Mouse (Mus musculus) G1E (cell line): ENCODE measurements around the gene Amdhd1. TPM values are rescaled to one million over a fixed set of nuclear protein-coding genes. Genes with fewer than 3 reads are reported as not detected.

ENCODE experiments used
- ATAC-seq: 2 replicates; pipeline ENCODE4 v1.8.0; 2016; ENCODE audit warnings: mild to moderate bottlenecking; ENCODE audit not compliant: insufficient number of reproducible peaks, poor library complexity, low FRiP score, severe bottlenecking; ENCODE audit errors: extremely low read depth
- DNase-seq: peaks from one replicate; pipeline ENCODE4 v3.0.0; 2012; ENCODE audit warnings: low spot score
- H3K27me3 ChIP-seq: 2 replicates; pipeline ENCODE4 v1.6.1; 2012; ENCODE audit warnings: mild to moderate bottlenecking, low read length, inconsistent platforms; ENCODE audit not compliant: insufficient read depth
- H3K36me3 ChIP-seq: replicated peaks from 2 replicates; pipeline ENCODE3; 2012; ENCODE audit warnings: mild to moderate bottlenecking, inconsistent platforms
- H3K4me1 ChIP-seq: 2 replicates; pipeline ENCODE4 v1.6.1; 2012; ENCODE audit warnings: low read depth, low read length, inconsistent platforms, mixed read lengths; ENCODE audit not compliant: insufficient read depth
- H3K4me3 ChIP-seq: 2 replicates; pipeline ENCODE4 v1.5.1; 2012; ENCODE audit warnings: low read depth, mild to moderate bottlenecking, inconsistent platforms, low read length, moderate library complexity, mixed read lengths
- H3K9me3 ChIP-seq: replicated peaks from 2 replicates; pipeline ENCODE4 v1.6.1; 2012; ENCODE audit warnings: inconsistent platforms
- CTCF ChIP-seq: IDR thresholded peaks from 2 replicates; pipeline ENCODE4 v1.5.1; 2012; ENCODE audit warnings: low read depth, low read length, inconsistent platforms, mixed read lengths
- GATA1 ChIP-seq: IDR thresholded peaks from 2 replicates; pipeline ENCODE4 v1.6.1; 2012; ENCODE audit warnings: borderline replicate concordance, low read length, inconsistent platforms, mixed read lengths
- GATA2 ChIP-seq: IDR thresholded peaks from 2 replicates; pipeline ENCODE4 v1.6.1; 2012; ENCODE audit warnings: low read depth, low read length, inconsistent platforms, borderline replicate concordance
- POLR2AphosphoS5 ChIP-seq: IDR thresholded peaks from 2 replicates; pipeline ENCODE4 v1.6.1; 2012; ENCODE audit warnings: low read depth, low read length, inconsistent platforms; ENCODE audit not compliant: insufficient replicate concordance
- TAL1 ChIP-seq: conservative IDR thresholded peaks from 2 replicates; pipeline ENCODE4 v1.6.1; 2012; ENCODE audit warnings: low read depth, low read length, inconsistent platforms, mixed read lengths
- polyA plus RNA-seq: library from polyadenylated mRNA; stranded (reverse); fragments of >175 nt; gene quantifications from 2 replicates; pipeline ENCODE4 v1.2.3, GENCODE M21; 2012
- total RNA-seq, 2 experiments: library from RNA; stranded (forward) in 1 of 2; stranded (reverse) in 1 of 2; fragments of 200-1000 nt in 1 of 2; fragments of >200 nt in 1 of 2; fragmentation: Nextera tagmentation in 1 of 2; gene quantifications; 2 replicates each; pipeline ENCODE4 v1.2.3; 2014 to 2017

The Amdhd1 gene
- total and polyA plus RNA-seq, 3 experiments, result not detected

GRCm38 (mm10) chr10:93488066-93488827 lies 51.6 kb downstream of the Amdhd1 start, which contains the start of gene Hal:
TSS of gene Hal (plus strand) at chr10:93488768.
- DNase-seq, result no peak
- Histone ChIP-seq H3K4me1 (peaks cover 28% of the 10 kb centered on the region), H3K36me3 (peaks cover 30% of the 10 kb centered on the region), H3K27me3 (peaks cover 22% of the 10 kb centered on the region), H3K4me3 (peak within 1 kb of the TSS; percentile 14; the same call in 1 of the 2 replicates), H3K9me3 (no peaks in the 10 kb centered on the region)
- TF ChIP-seq CTCF (no peak), GATA1 (no peak), POLR2AphosphoS5 (no peak), GATA2 (no peak), TAL1 (no peak)
- no peak for ATAC-seq

DNA sequence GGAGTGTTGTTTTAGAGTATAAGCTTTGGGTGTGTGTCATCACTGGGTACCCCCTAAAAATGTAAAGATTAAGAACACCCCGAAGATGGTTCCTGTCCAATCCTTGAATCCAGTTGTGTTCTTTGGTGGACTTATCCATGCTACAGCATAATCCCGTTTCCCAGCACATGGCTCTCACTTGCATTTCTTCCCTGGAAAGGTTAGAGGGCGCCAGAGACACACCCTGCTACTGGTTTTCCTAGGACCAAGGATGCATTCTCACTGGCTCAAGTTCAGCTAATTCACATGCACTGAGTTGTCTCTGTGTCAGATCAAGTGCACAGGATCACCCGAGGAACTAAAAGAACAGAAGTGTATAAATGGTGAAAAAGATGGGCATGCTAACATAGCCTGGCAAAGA lies 53.2 kb downstream of the Amdhd1 start:
- H3K4me3 ChIP-seq, result no peak overlapping the region
- peaks cover 11% of the 10 kb centered on the region for H3K27me3 ChIP-seq
- DNase-seq (no peak), ATAC-seq (no peak)
- H3K36me3 ChIP-seq, result peaks cover 47% of the 10 kb centered on the region
- peaks cover 28% of the 10 kb centered on the region for H3K4me1 ChIP-seq
- no peaks in the 10 kb centered on the region for H3K9me3 ChIP-seq
- no peak for TF ChIP-seq GATA2
- TF ChIP-seq POLR2AphosphoS5, result no peak
- no peak for TF ChIP-seq CTCF
- TF ChIP-seq TAL1, result no peak
- TF ChIP-seq GATA1, result no peak

DNA sequence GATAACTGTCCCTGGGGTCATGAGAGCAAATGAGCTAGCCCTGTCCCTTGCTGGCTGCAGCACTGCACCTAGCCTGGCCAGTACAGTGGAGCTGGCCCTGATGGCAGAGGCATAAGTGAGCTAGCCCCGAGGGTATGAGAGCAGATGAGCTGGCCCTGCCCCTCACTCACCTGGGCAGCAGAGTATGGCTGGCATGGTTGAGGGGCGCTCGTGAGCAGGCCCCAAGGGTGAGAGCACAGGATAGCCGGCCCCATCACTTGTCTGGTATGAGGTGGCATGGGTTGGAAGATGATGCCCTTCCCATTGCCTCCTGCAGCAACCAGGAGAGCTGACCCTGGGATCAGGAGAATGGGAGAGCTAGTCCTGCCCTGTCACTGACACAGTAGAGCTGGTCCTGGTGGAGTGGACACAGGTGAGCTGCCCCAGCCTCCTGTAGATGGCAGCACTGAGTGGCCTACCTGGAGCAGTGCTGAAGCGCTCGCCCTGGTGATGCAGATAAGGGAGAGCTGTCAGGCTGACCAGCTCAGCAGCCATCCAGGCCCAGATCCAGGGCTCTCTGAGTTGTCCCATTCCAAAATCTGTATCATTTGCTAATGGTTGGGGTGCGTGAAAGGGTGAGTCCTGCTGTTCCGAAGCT lies 54.7 kb downstream of the Amdhd1 start:
- Histone ChIP-seq H3K27me3 (peaks cover 7% of the 10 kb centered on the region), H3K4me1 (peaks cover 28% of the 10 kb centered on the region), H3K4me3 (no peak overlapping the region), H3K9me3 (no peaks in the 10 kb centered on the region), H3K36me3 (peaks cover 61% of the 10 kb centered on the region)
- DNase-seq, result peak; percentile 2
- ATAC-seq, result no peak
- TF ChIP-seq GATA2, result no peak
- no peak for TF ChIP-seq GATA1
- no peak for TF ChIP-seq CTCF
- no peak for TF ChIP-seq TAL1
- no peak for TF ChIP-seq POLR2AphosphoS5

DNA sequence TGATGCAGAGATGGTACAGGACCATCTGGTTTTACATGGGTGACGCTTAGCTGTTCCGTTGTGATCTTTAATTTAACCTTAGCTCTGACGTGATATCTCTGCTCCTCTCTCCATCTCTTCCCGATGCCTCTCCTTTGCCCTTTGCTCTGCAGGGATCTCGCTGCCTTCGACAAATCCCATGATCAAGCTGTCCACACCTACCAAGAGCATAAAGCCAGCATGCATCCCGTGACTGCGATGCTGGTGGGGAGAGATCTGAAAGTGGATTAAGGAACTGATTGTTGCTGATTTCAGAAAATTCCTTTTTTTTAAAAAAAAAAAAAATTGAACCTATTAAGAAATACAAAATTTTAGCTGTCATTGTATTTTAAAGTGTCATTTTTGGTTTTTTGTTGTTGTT lies 55.3 kb downstream of the Amdhd1 start:
- Histone ChIP-seq H3K36me3 (peaks cover 68% of the 10 kb centered on the region), H3K27me3 (peaks cover 4% of the 10 kb centered on the region), H3K4me1 (peaks cover 28% of the 10 kb centered on the region), H3K9me3 (no peaks in the 10 kb centered on the region), H3K4me3 (no peak overlapping the region)
- no peak for ATAC-seq
- no peak for DNase-seq
- TF ChIP-seq CTCF, result no peak
- no peak for TF ChIP-seq POLR2AphosphoS5

Other genes starting within 250 kb of the Amdhd1 start
- gene Elk3, start 228.9 kb downstream of the Amdhd1 start, total RNA-seq (2014; fragmentation: Nextera tagmentation), result not detected in 2 replicates
- 0.23 and 0.33 TPM in 2 replicates for gene Elk3, start 228.9 kb downstream of the Amdhd1 start, total RNA-seq (2017)
- 0.06 TPM in 1 of 2 replicates, not detected in the other for gene Elk3, start 228.9 kb downstream of the Amdhd1 start, polyA plus RNA-seq
- 57.5 and 90.6 TPM in 2 replicates for gene Lta4h, start 86.6 kb downstream of the Amdhd1 start, total RNA-seq (2014; fragmentation: Nextera tagmentation)
- gene Lta4h, start 86.6 kb downstream of the Amdhd1 start, total RNA-seq (2017), result 75.6 and 81.1 TPM in 2 replicates
- 144 and 180 TPM in 2 replicates for gene Lta4h, start 86.6 kb downstream of the Amdhd1 start, polyA plus RNA-seq
- gene Hal, start 51.3 kb downstream of the Amdhd1 start, total RNA-seq (2014; fragmentation: Nextera tagmentation), result not detected in 2 replicates
- 0.06 and 0.11 TPM in 2 replicates for gene Hal, start 51.3 kb downstream of the Amdhd1 start, total RNA-seq (2017)
- gene Hal, start 51.3 kb downstream of the Amdhd1 start, polyA plus RNA-seq, result not detected in 2 replicates
- gene Ccdc38, start 599 bp upstream of the Amdhd1 start, total RNA-seq (2014; fragmentation: Nextera tagmentation), result not detected in 2 replicates
- 0.11 and 0.23 TPM in 2 replicates for gene Ccdc38, start 599 bp upstream of the Amdhd1 start, total RNA-seq (2017)
- not detected in 2 replicates for gene Ccdc38, start 599 bp upstream of the Amdhd1 start, polyA plus RNA-seq
- gene Snrpf, start 49.7 kb upstream of the Amdhd1 start, total RNA-seq (2014; fragmentation: Nextera tagmentation), result 53.5 and 54.7 TPM in 2 replicates
- gene Snrpf, start 49.7 kb upstream of the Amdhd1 start, total RNA-seq (2017), result 62.8 and 85.8 TPM in 2 replicates
- gene Snrpf, start 49.7 kb upstream of the Amdhd1 start, polyA plus RNA-seq, result 138 and 149 TPM in 2 replicates
- 41.5 TPM in 1 of 2 replicates, not detected in the other for gene Ntn4, start 100.6 kb upstream of the Amdhd1 start, total RNA-seq (2014; fragmentation: Nextera tagmentation)
- 0.16 TPM in 1 of 2 replicates, not detected in the other for gene Ntn4, start 100.6 kb upstream of the Amdhd1 start, total RNA-seq (2017)
- not detected in 2 replicates for gene Ntn4, start 100.6 kb upstream of the Amdhd1 start, polyA plus RNA-seq